Mouse (Mus musculus): Measurements from ENCODE around the gene Phactr4. TPM values are rescaled to one million over a fixed set of nuclear protein-coding genes. Genes with fewer than 3 reads are reported as not detected.

The Phactr4 gene
- polyA plus RNA-seq, 1 experiment from 2014 or later, result 15.3 TPM

- no peaks in the 10 kb centered on the region for H3K4me1 ChIP-seq (ENCODE audit: insufficient read depth, low read depth, low read length)
- no peak overlapping the region for H3K4me2 ChIP-seq (replicated peaks; ENCODE audit: low read depth, low read length)
- 64% methylated on average over 5 of the region's 5 CpGs for WGBS
- H3K4me3 ChIP-seq (ENCODE audit: low read depth, low read length), result no peak overlapping the region
- no peak overlapping the region for H3K9ac ChIP-seq (replicated peaks; ENCODE audit: low read depth)
- no peaks in the 10 kb centered on the region for H3K36me3 ChIP-seq (ENCODE audit: insufficient read depth, low read length)
- no peak overlapping the region for H3K27ac ChIP-seq (ENCODE audit: low read length)
- ATAC-seq (no peak), DNase-seq (ENCODE audit: low spot score) (no peak)
- no peaks in the 10 kb centered on the region for H3K9me3 ChIP-seq (ENCODE audit: low read length)
- no peak for TF ChIP-seq CTCF (IDR thresholded peaks at IDR 0.05)
- TF ChIP-seq EP300 (IDR thresholded peaks at IDR 0.05), result no peak
- no peaks in the 10 kb centered on the region for H3K27me3 ChIP-seq (replicated peaks; ENCODE audit: insufficient read depth, low read length)
Measured at GRCm38 (mm10) chr4:132404588-132404987, 17.7 kb downstream of the Phactr4 start.

- no peak for TF ChIP-seq CTCF (IDR thresholded peaks at IDR 0.05)
- TF ChIP-seq EP300 (IDR thresholded peaks at IDR 0.05), result no peak
- H3K9ac ChIP-seq (replicated peaks; ENCODE audit: low read depth), result no peak overlapping the region
- 0 out of 2 replicates have a peak, but pooled peaks cover 4% of the 10 kb centered on the region for H3K4me1 ChIP-seq (ENCODE audit: insufficient read depth, low read depth, low read length)
- H3K4me2 ChIP-seq (replicated peaks; ENCODE audit: low read depth, low read length), result no peak overlapping the region
- H3K27ac ChIP-seq (ENCODE audit: low read length), result no peak overlapping the region
- DNase-seq (ENCODE audit: low spot score) (peak; percentile 86), ATAC-seq (peak; percentile 54)
- no peak overlapping the region for H3K4me3 ChIP-seq (ENCODE audit: low read depth, low read length)
- no peaks in the 10 kb centered on the region for H3K27me3 ChIP-seq (replicated peaks; ENCODE audit: insufficient read depth, low read length)
- WGBS, result 36% methylated on average over 5 of the region's 5 CpGs
- no peaks in the 10 kb centered on the region for H3K9me3 ChIP-seq (ENCODE audit: low read length)
- H3K36me3 ChIP-seq (ENCODE audit: insufficient read depth, low read length), result no peaks in the 10 kb centered on the region
Measured at GRCm38 (mm10) chr4:132403063-132403660, 19.1 kb downstream of the Phactr4 start.

- H3K27ac ChIP-seq (ENCODE audit: low read length), result no peak overlapping the region
- WGBS, result 95% methylated on average over 9 of the region's 9 CpGs
Measured at GRCm38 (mm10) chr4:132401016-132401415, 21.3 kb downstream of the Phactr4 start.

GRCm38 (mm10) chr4:132398863-132399262 lies 23.4 kb downstream of the Phactr4 start:
- Histone ChIP-seq H3K4me3 (ENCODE audit: low read depth, low read length) (no peak overlapping the region), H3K4me2 (replicated peaks; ENCODE audit: low read depth, low read length) (no peak overlapping the region), H3K4me1 (ENCODE audit: insufficient read depth, low read depth, low read length) (0 out of 2 replicates have a peak, but pooled peaks cover 4% of the 10 kb centered on the region), H3K9ac (replicated peaks; ENCODE audit: low read depth) (no peak overlapping the region), H3K27me3 (replicated peaks; ENCODE audit: insufficient read depth, low read length) (no peaks in the 10 kb centered on the region), H3K27ac (ENCODE audit: low read length) (no peak overlapping the region), H3K36me3 (ENCODE audit: insufficient read depth, low read length) (no peaks in the 10 kb centered on the region), H3K9me3 (ENCODE audit: low read length) (no peaks in the 10 kb centered on the region)
- WGBS, result 47% methylated on average over 5 of the region's 5 CpGs
- TF ChIP-seq EP300 (IDR thresholded peaks at IDR 0.05) (no peak), CTCF (IDR thresholded peaks at IDR 0.05) (no peak)
- ATAC-seq (no peak), DNase-seq (ENCODE audit: low spot score) (no peak)

More at GRCm38 (mm10) chr4:132401016-132401415, 21.3 kb downstream of the Phactr4 start:
- no peak for DNase-seq (ENCODE audit: low spot score)
- no peak overlapping the region for H3K4me2 ChIP-seq (replicated peaks; ENCODE audit: low read depth, low read length)
- H3K4me3 ChIP-seq (ENCODE audit: low read depth, low read length), result no peak overlapping the region
- no peaks in the 10 kb centered on the region for H3K36me3 ChIP-seq (ENCODE audit: insufficient read depth, low read length)
- no peaks in the 10 kb centered on the region for H3K9me3 ChIP-seq (ENCODE audit: low read length)
- 0 out of 2 replicates have a peak, but pooled peaks cover 4% of the 10 kb centered on the region for H3K4me1 ChIP-seq (ENCODE audit: insufficient read depth, low read depth, low read length)
- no peak overlapping the region for H3K9ac ChIP-seq (replicated peaks; ENCODE audit: low read depth)
- no peaks in the 10 kb centered on the region for H3K27me3 ChIP-seq (replicated peaks; ENCODE audit: insufficient read depth, low read length)
- no peak for TF ChIP-seq CTCF (IDR thresholded peaks at IDR 0.05)
- TF ChIP-seq EP300 (IDR thresholded peaks at IDR 0.05), result no peak
- no peak for ATAC-seq

- DNase-seq (ENCODE audit: low spot score) (peak; percentile 96), ATAC-seq (peak; percentile 99)
- Histone ChIP-seq H3K9ac (replicated peaks; ENCODE audit: low read depth) (peak overlapping the region; percentile 35; the same call in 1 of the 2 replicates), H3K4me3 (ENCODE audit: low read depth, low read length) (peak overlapping the region; percentile 41), H3K27me3 (replicated peaks; ENCODE audit: insufficient read depth, low read length) (no peaks in the 10 kb centered on the region), H3K36me3 (ENCODE audit: insufficient read depth, low read length) (no peaks in the 10 kb centered on the region), H3K4me1 (ENCODE audit: insufficient read depth, low read depth, low read length) (0 out of 2 replicates have a peak, but pooled peaks cover 4% of the 10 kb centered on the region), H3K27ac (ENCODE audit: low read length) (peak overlapping the region; percentile 77), H3K9me3 (ENCODE audit: low read length) (no peaks in the 10 kb centered on the region), H3K4me2 (replicated peaks; ENCODE audit: low read depth, low read length) (peak overlapping the region; percentile 57)
- TF ChIP-seq CTCF (IDR thresholded peaks at IDR 0.05) (no peak), EP300 (IDR thresholded peaks at IDR 0.05) (peak; percentile 57)
- WGBS, result 13% methylated on average over 11 of the region's 11 CpGs
Measured at GRCm38 (mm10) chr4:132398045-132398774, 24.1 kb downstream of the Phactr4 start.

GRCm38 (mm10) chr4:132397120-132397519 lies 25.2 kb downstream of the Phactr4 start:
- Histone ChIP-seq H3K4me3 (ENCODE audit: low read depth, low read length) (peak overlapping the region; percentile 41; the same call in 1 of the 2 replicates), H3K4me2 (replicated peaks; ENCODE audit: low read depth, low read length) (peak overlapping the region; percentile 57), H3K9ac (replicated peaks; ENCODE audit: low read depth) (no peak overlapping the region), H3K27me3 (replicated peaks; ENCODE audit: insufficient read depth, low read length) (no peaks in the 10 kb centered on the region), H3K27ac (ENCODE audit: low read length) (peak overlapping the region; percentile 77; the same call in 1 of the 2 replicates), H3K4me1 (ENCODE audit: insufficient read depth, low read depth, low read length) (0 out of 2 replicates have a peak, but pooled peaks cover 4% of the 10 kb centered on the region), H3K36me3 (ENCODE audit: insufficient read depth, low read length) (no peaks in the 10 kb centered on the region), H3K9me3 (ENCODE audit: low read length) (no peaks in the 10 kb centered on the region)
- ATAC-seq (no peak), DNase-seq (ENCODE audit: low spot score) (no peak)
- TF ChIP-seq EP300 (IDR thresholded peaks at IDR 0.05) (no peak), CTCF (IDR thresholded peaks at IDR 0.05) (no peak)
- 57% methylated on average over 3 of the region's 3 CpGs for WGBS

Data from lung, postnatal 0 days (tissue).